Mouse (Mus musculus) testis, adult 2 months (tissue): ENCODE results near the gene Rrh.

Source experiments
- CTCF ChIP-seq: fragments of 200-500 bp; IDR thresholded peaks from 2 replicates; pipeline ENCODE4 v1.5.1; 2012; ENCODE audit warnings: low read depth, mild to moderate bottlenecking, inconsistent platforms, low read length, moderate library complexity; ENCODE audit not compliant: control insufficient read depth, insufficient read depth, insufficient replicate concordance
- POLR2A ChIP-seq: fragments of 200-500 bp; IDR thresholded peaks from 2 replicates; pipeline ENCODE4 v1.6.1; 2012; ENCODE audit warnings: low read depth, mild to moderate bottlenecking, inconsistent platforms, low read length, moderate library complexity; ENCODE audit not compliant: control insufficient read depth

GRCm38 (mm10) chr3:129798551-129798950, 23.8 kb downstream of the Rrh start:
- TF ChIP-seq POLR2A, result no peak
- no peak for TF ChIP-seq CTCF
